Mouse (Mus musculus): ENCODE measurements at regions not wholly inside any gene's neighbourhood (a gene's known extent, or its start where the extent isn't known, plus 50 kb on each side); places are given as distances from the start of the nearest gene placed in this dataset.

GRCm38 (mm10) chr6:112091125-112091763 lies 182.3 kb upstream of the Lmcd1 start:
- no peak for TF ChIP-seq BHLHE40 (IDR thresholded peaks at IDR 0.05; ENCODE audit: low read depth, low read length)
- 0 out of 4 replicates have a peak, but pooled peaks of 1 of the 2 experiments have one; percentile 4 for TF ChIP-seq CTCF (conservative IDR thresholded peaks at IDR 0.05 in 1 of 2, IDR thresholded peaks at IDR 0.05 in 1 of 2; ENCODE audit: low read depth in 2 of 2, low read length in 2 of 2)
- TF ChIP-seq SMC3 (IDR thresholded peaks at IDR 0.05; ENCODE audit: low read depth, low read length) = no peak
- TF ChIP-seq KAT2A (IDR thresholded peaks at IDR 0.05; ENCODE audit: insufficient replicate concordance, low read length) = no peak
- TF ChIP-seq EP300 (IDR thresholded peaks at IDR 0.05; ENCODE audit: low read length) = no peak
- no peak for TF ChIP-seq ELF1 (IDR thresholded peaks at IDR 0.05; ENCODE audit: low read depth, low read length)
- TF ChIP-seq SIN3A (IDR thresholded peaks at IDR 0.05; ENCODE audit: low read length) = no peak
- TF ChIP-seq RAD21 (IDR thresholded peaks at IDR 0.05; ENCODE audit: low read depth, low read length) = no peak

All from CH12.LX (cell line).